Mouse (Mus musculus): ENCODE measurements around the gene H2-T22.

GRCm38 (mm10) chr17:36021309-36021708, 21.2 kb downstream of the H2-T22 start:
- no peak for TF ChIP-seq CTCF (IDR thresholded peaks at IDR 0.05)
- no peak for TF ChIP-seq POLR2A (IDR thresholded peaks at IDR 0.05; ENCODE audit: insufficient read depth, low read depth, low read length)
- no peak for TF ChIP-seq EP300 (IDR thresholded peaks at IDR 0.05; ENCODE audit: insufficient read depth, low read depth, low read length)
